Mouse (Mus musculus) MEL (cell line): ENCODE measurements around the gene Tex13c2. TPM values are rescaled to one million over a fixed set of nuclear protein-coding genes. Genes with fewer than 3 reads are reported as not detected.

Experiments
- DNase-seq: peaks from one replicate; pipeline ENCODE4 v3.0.0; 2011; ENCODE audit warnings: low read depth, low spot score
- H3K27ac ChIP-seq: 2 replicates; pipeline ENCODE4 v1.5.1; 2012; ENCODE audit warnings: low read depth, mild to moderate bottlenecking, control low read depth, low read length, moderate library complexity; ENCODE audit not compliant: control insufficient read depth
- H3K27me3 ChIP-seq, 2 experiments: fragments of 150-350 bp in 1 of 2; sonication (generic) in 1 of 2; 2 replicates each; pipeline ENCODE4 v1.6.1; 2012; ENCODE audit warnings: low read length in 2 of 2, mild to moderate bottlenecking in 2 of 2, improper control_type of control experiment in 1 of 2, moderate library complexity in 1 of 2; ENCODE audit not compliant: insufficient read depth in 2 of 2, control insufficient read depth in 1 of 2
- H3K36me3 ChIP-seq, 2 experiments: 2 replicates each; pipeline ENCODE4 v1.6.1; 2012 to 2014; ENCODE audit warnings: low read length in 2 of 2, improper control_type of control experiment in 1 of 2, inconsistent platforms in 1 of 2, mild to moderate bottlenecking in 1 of 2; ENCODE audit not compliant: insufficient read depth in 2 of 2, control insufficient read depth in 1 of 2
- H3K4me1 ChIP-seq, 2 experiments: fragments of 150-350 bp in 1 of 2; sonication (generic) in 1 of 2; 2 replicates each; pipeline ENCODE4 v1.6.1; 2012; ENCODE audit warnings: low read length in 2 of 2, improper control_type of control experiment in 1 of 2, mild to moderate bottlenecking in 1 of 2; ENCODE audit not compliant: insufficient read depth in 2 of 2, control insufficient read depth in 1 of 2
- H3K4me3 ChIP-seq, 2 experiments: fragments of 150-350 bp in 1 of 2; sonication (generic) in 1 of 2; 2 replicates each; pipeline ENCODE4 v1.5.1; 2012; ENCODE audit warnings: low read depth in 2 of 2, low read length in 2 of 2, mild to moderate bottlenecking in 2 of 2, moderate library complexity in 2 of 2, control low read depth in 1 of 2, improper control_type of control experiment in 1 of 2; ENCODE audit not compliant: control insufficient read depth in 1 of 2, insufficient read depth in 1 of 2
- H3K79me2 ChIP-seq: 2 replicates; pipeline ENCODE4 v1.6.1; 2012; ENCODE audit warnings: mild to moderate bottlenecking, low read length, moderate library complexity; ENCODE audit not compliant: control insufficient read depth, poor library complexity, insufficient read depth
- H3K9ac ChIP-seq: 2 replicates; pipeline ENCODE4 v1.6.1; 2012; ENCODE audit warnings: low read depth, mild to moderate bottlenecking, control low read depth, low read length, moderate library complexity; ENCODE audit not compliant: control insufficient read depth, poor library complexity, severe bottlenecking
- H3K9me3 ChIP-seq: fragments of 150-350 bp; sonication (generic); replicated peaks from 2 replicates; pipeline ENCODE4 v1.6.1; 2012; ENCODE audit warnings: mild to moderate bottlenecking, low read length, improper control_type of control experiment, moderate library complexity; ENCODE audit not compliant: insufficient read depth
- BHLHE40 ChIP-seq: IDR thresholded peaks from 2 replicates; pipeline ENCODE4 v1.6.1; 2012; ENCODE audit warnings: low read depth, mild to moderate bottlenecking, inconsistent platforms, low read length, improper control_type of control experiment, borderline replicate concordance
- E2F4 ChIP-seq: IDR thresholded peaks from 2 replicates; pipeline ENCODE4 v1.6.1; 2011; ENCODE audit warnings: low read depth, low read length, improper control_type of control experiment, borderline replicate concordance
- ELF1 ChIP-seq: IDR thresholded peaks from 2 replicates; pipeline ENCODE4 v1.6.1; 2014; ENCODE audit warnings: low read depth, mild to moderate bottlenecking, inconsistent platforms, low read length, improper control_type of control experiment, moderate library complexity
- ETS1 ChIP-seq: IDR thresholded peaks from 2 replicates; pipeline ENCODE4 v1.6.1; 2012; ENCODE audit warnings: low read depth, mild to moderate bottlenecking, inconsistent platforms, low read length, improper control_type of control experiment, moderate library complexity
- GABPA ChIP-seq: IDR thresholded peaks from 2 replicates; pipeline ENCODE4 v1.6.1; 2012; ENCODE audit warnings: low read depth, mild to moderate bottlenecking, inconsistent platforms, low read length, improper control_type of control experiment, moderate library complexity
- GATA1 ChIP-seq: IDR thresholded peaks from 2 replicates; pipeline ENCODE4 v1.6.1; 2011; ENCODE audit warnings: low read depth, low read length, improper control_type of control experiment
- HCFC1 ChIP-seq: IDR thresholded peaks from 2 replicates; pipeline ENCODE4 v1.6.1; 2012; ENCODE audit warnings: low read depth, mild to moderate bottlenecking, inconsistent platforms, low read length, improper control_type of control experiment, moderate library complexity
- KAT2A ChIP-seq: conservative IDR thresholded peaks from 2 replicates; pipeline ENCODE4 v1.6.1; 2012; ENCODE audit warnings: low read depth, low read length, improper control_type of control experiment, inconsistent platforms
- MAX ChIP-seq: IDR thresholded peaks from 2 replicates; pipeline ENCODE4 v1.6.1; 2011; ENCODE audit warnings: low read length, improper control_type of control experiment
- MAZ ChIP-seq: IDR thresholded peaks from 2 replicates; pipeline ENCODE4 v1.6.1; 2012; ENCODE audit warnings: low read depth, mild to moderate bottlenecking, inconsistent platforms, low read length, improper control_type of control experiment
- MXI1 ChIP-seq: IDR thresholded peaks from 2 replicates; pipeline ENCODE4 v1.6.1; 2011; ENCODE audit warnings: mild to moderate bottlenecking, low read depth, low read length, improper control_type of control experiment
- MYC ChIP-seq: IDR thresholded peaks from 2 replicates; pipeline ENCODE4 v1.6.1; 2011; ENCODE audit warnings: low read depth, mild to moderate bottlenecking, low read length, improper control_type of control experiment, moderate library complexity
- NELFE ChIP-seq: IDR thresholded peaks from 2 replicates; pipeline ENCODE4 v1.6.1; 2011; ENCODE audit warnings: low read depth, low read length, improper control_type of control experiment
- NRF1 ChIP-seq: IDR thresholded peaks from 2 replicates; pipeline ENCODE4 v1.6.1; 2014; ENCODE audit warnings: low read depth, mild to moderate bottlenecking, inconsistent platforms, low read length, improper control_type of control experiment, moderate library complexity; ENCODE audit not compliant: poor library complexity, insufficient read depth, severe bottlenecking
- POLR2A ChIP-seq, 2 experiments: IDR thresholded peaks; 2 replicates each; pipeline ENCODE4 v1.6.1; 2011 to 2012; ENCODE audit warnings: low read length in 2 of 2, mild to moderate bottlenecking in 2 of 2, control low read depth in 1 of 2, improper control_type of control experiment in 1 of 2, low read depth in 1 of 2, moderate library complexity in 1 of 2; ENCODE audit not compliant: control insufficient read depth in 1 of 2, insufficient read depth in 1 of 2, poor library complexity in 1 of 2
- POLR2AphosphoS2 ChIP-seq: IDR thresholded peaks from 2 replicates; pipeline ENCODE4 v1.6.1; 2011; ENCODE audit warnings: low read length, improper control_type of control experiment
- POLR2AphosphoS5 ChIP-seq: IDR thresholded peaks from 2 replicates; pipeline ENCODE4 v1.6.1; 2012; ENCODE audit warnings: low read depth, borderline replicate concordance, mild to moderate bottlenecking, inconsistent platforms, low read length, moderate library complexity, mixed read lengths
- TAL1 ChIP-seq: IDR thresholded peaks from 2 replicates; pipeline ENCODE4 v1.6.1; 2012; ENCODE audit warnings: mild to moderate bottlenecking, inconsistent platforms, low read length, moderate library complexity, mixed read lengths
- TBP ChIP-seq: IDR thresholded peaks from 2 replicates; pipeline ENCODE4 v1.8.0; 2011; ENCODE audit warnings: low read depth, low read length, improper control_type of control experiment
- UBTF ChIP-seq: IDR thresholded peaks from 2 replicates; pipeline ENCODE4 v1.6.1; 2012; ENCODE audit warnings: low read depth, mild to moderate bottlenecking, inconsistent platforms, low read length, improper control_type of control experiment, moderate library complexity, borderline replicate concordance; ENCODE audit not compliant: insufficient read depth
- USF1 ChIP-seq: IDR thresholded peaks from 2 replicates; pipeline ENCODE4 v1.6.1; 2014; ENCODE audit warnings: low read depth, mild to moderate bottlenecking, inconsistent platforms, low read length, improper control_type of control experiment, moderate library complexity
- USF2 ChIP-seq, 2 experiments: IDR thresholded peaks; 2 replicates each; pipeline ENCODE4 v1.6.1; 2011 to 2012; ENCODE audit warnings: improper control_type of control experiment in 2 of 2, low read length in 2 of 2, borderline replicate concordance in 1 of 2, inconsistent platforms in 1 of 2, low read depth in 1 of 2, mild to moderate bottlenecking in 1 of 2; ENCODE audit not compliant: insufficient read depth in 1 of 2
- ZC3H11A ChIP-seq: IDR thresholded peaks from 2 replicates; pipeline ENCODE4 v1.6.1; 2012; ENCODE audit warnings: low read depth, mild to moderate bottlenecking, inconsistent platforms, low read length, improper control_type of control experiment
- ZKSCAN1 ChIP-seq: IDR thresholded peaks from 2 replicates; pipeline ENCODE4 v1.6.1; 2012; ENCODE audit warnings: low read depth, mild to moderate bottlenecking, inconsistent platforms, low read length, improper control_type of control experiment, moderate library complexity
- ZMIZ1 ChIP-seq: IDR thresholded peaks from 2 replicates; pipeline ENCODE4 v1.6.1; 2012; ENCODE audit warnings: low read depth, mild to moderate bottlenecking, inconsistent platforms, low read length, improper control_type of control experiment, moderate library complexity
- ZNF384 ChIP-seq: IDR thresholded peaks from 2 replicates; pipeline ENCODE4 v1.6.1; 2012; ENCODE audit warnings: low read depth, mild to moderate bottlenecking, inconsistent platforms, low read length, improper control_type of control experiment
- polyA plus RNA-seq, 2 experiments: library from polyadenylated mRNA; stranded (reverse) in 1 of 2; unstranded in 1 of 2; fragments of >175 nt in 1 of 2; fragments of >200 nt in 1 of 2; gene quantifications; 2 replicates each; pipeline versions ENCODE4 v1.2.1 to v1.2.4; 2012; ENCODE audit warnings: low replicate concordance in 2 of 2, low read depth in 1 of 2; ENCODE audit not compliant: insufficient read length in 2 of 2, insufficient read depth in 1 of 2, missing spikeins in 1 of 2
- total RNA-seq: library from RNA; depleted of rRNA; stranded (reverse); fragments of 300-350 nt; gene quantifications from 2 replicates; pipeline ENCODE4 v1.2.3, GENCODE M21; 2012

Gene Tex13c2
- total and polyA plus RNA-seq, 3 experiments = not detected

GRCm38 (mm10) chrX:42454533-42454932 is 35.0 kb upstream of the Tex13c2 start:
- no peaks in the 10 kb centered on the region for H3K4me1 ChIP-seq
- H3K4me3 ChIP-seq = no peak overlapping the region
- DNase-seq = no peak
- H3K36me3 ChIP-seq = no peaks in the 10 kb centered on the region
- H3K27me3 ChIP-seq = no peaks in the 10 kb centered on the region
- no peak for TF ChIP-seq ZKSCAN1
- TF ChIP-seq NELFE = no peak
- no peak for TF ChIP-seq KAT2A
- no peak overlapping the region for H3K9ac ChIP-seq
- H3K9me3 ChIP-seq = no peaks in the 10 kb centered on the region
- no peaks in the 10 kb centered on the region for H3K79me2 ChIP-seq
- no peak overlapping the region for H3K27ac ChIP-seq

- DNase-seq = no peak
- no peaks in the 10 kb centered on the region for H3K36me3 ChIP-seq
- no peak overlapping the region for H3K27ac ChIP-seq
- no peaks in the 10 kb centered on the region for H3K27me3 ChIP-seq
- no peaks in the 10 kb centered on the region for H3K4me1 ChIP-seq
- H3K4me3 ChIP-seq = no peak overlapping the region
- no peaks in the 10 kb centered on the region for H3K79me2 ChIP-seq
- H3K9ac ChIP-seq = no peak overlapping the region
- TF ChIP-seq POLR2AphosphoS2 = no peak
- no peak for TF ChIP-seq HCFC1
- TF ChIP-seq POLR2AphosphoS5 = no peak
- no peak for TF ChIP-seq MYC
- no peak for TF ChIP-seq NELFE
- TF ChIP-seq MAZ = no peak
- TF ChIP-seq MXI1 = no peak
- TF ChIP-seq ZMIZ1 = no peak
- no peak for TF ChIP-seq TBP
- TF ChIP-seq BHLHE40 = no peak
- TF ChIP-seq GABPA = no peak
- TF ChIP-seq ZC3H11A = no peak
- no peak for TF ChIP-seq ETS1
- no peak for TF ChIP-seq USF1
- TF ChIP-seq ZNF384 = no peak
- no peaks in the 10 kb centered on the region for H3K9me3 ChIP-seq
Measured at GRCm38 (mm10) chrX:42490336-42490735, 845 bp downstream of the Tex13c2 start.

GRCm38 (mm10) chrX:42500538-42500937 is 11.0 kb downstream of the Tex13c2 start:
- Histone ChIP-seq H3K4me3 (no peak overlapping the region), H3K79me2 (no peaks in the 10 kb centered on the region), H3K9me3 (no peaks in the 10 kb centered on the region), H3K4me1 (no peaks in the 10 kb centered on the region), H3K36me3 (no peaks in the 10 kb centered on the region), H3K27ac (no peak overlapping the region), H3K27me3 (no peaks in the 10 kb centered on the region), H3K9ac (no peak overlapping the region)
- peak; percentile 11 for DNase-seq
- TF ChIP-seq TAL1 (no peak), NRF1 (no peak), USF2 (IDR thresholded peaks at IDR 0.05; ENCODE audit: borderline replicate concordance in 1 of 2, insufficient read depth in 1 of 2, low read depth in 1 of 2, low read length in 2 of 2) (no peak), POLR2A (IDR thresholded peaks at IDR 0.05; ENCODE audit: control insufficient read depth in 1 of 2, insufficient read depth in 1 of 2, low read depth in 1 of 2, low read length in 2 of 2, poor library complexity in 1 of 2) (no peak), UBTF (no peak), ZC3H11A (no peak), ELF1 (no peak), POLR2AphosphoS5 (no peak), POLR2AphosphoS2 (no peak), MAX (no peak), ETS1 (no peak), E2F4 (no peak), GATA1 (no peak)
